Mouse (Mus musculus): ENCODE results near the gene Nat8f4.
A peak's percentile ranks its signal among the peaks of the same experiment; 100 is the strongest.
"Not testable (repeated sequence)": the region's sequence is repeated elsewhere in the genome, so short reads cannot be mapped to it uniquely, and the experiment has no call there.

Nat8f4 gene

GRCm38 (mm10) chr6:85915539-85916513, 11.1 kb upstream of the Nat8f4 start, which contains the start of gene Nat8f1:
Gene Nat8f1, minus strand, starts transcription at chr6:85915687.
- not testable (repeated sequence) for H3K36me3 ChIP-seq (ENCODE audit: control insufficient read depth, insufficient read depth, low read length, poor library complexity, severe bottlenecking); H3K27me3 ChIP-seq (ENCODE audit: control insufficient read depth, insufficient read depth, low read length, poor library complexity, severe bottlenecking)
- peak; percentile 88 for DNase-seq (ENCODE audit: low read depth, low spot score)

DNA sequence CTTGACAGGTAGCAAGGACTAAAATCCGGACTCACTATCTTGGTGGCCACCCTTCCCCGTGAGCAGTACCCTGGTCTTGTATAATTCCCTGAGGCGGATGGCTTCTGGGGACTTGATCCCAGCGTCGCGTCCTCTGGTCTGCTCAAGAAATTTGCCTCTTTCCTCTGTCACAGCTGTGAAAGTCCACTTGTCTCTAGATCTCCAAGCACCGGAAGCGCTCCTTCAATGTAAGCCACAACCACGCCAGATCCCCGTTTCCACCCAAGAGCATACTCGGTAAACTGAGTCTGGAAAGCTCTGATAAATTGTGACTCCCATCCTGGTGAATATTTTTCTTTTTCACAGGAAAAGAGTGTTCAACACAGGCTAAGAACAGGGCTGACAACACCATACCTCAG, 10.5 kb upstream of the Nat8f4 start:
- DNase-seq (ENCODE audit: low read depth, low spot score) = peak; percentile 15
- Histone ChIP-seq H3K36me3 (ENCODE audit: control insufficient read depth, insufficient read depth, low read length, poor library complexity, severe bottlenecking) (no peaks in the 10 kb centered on the region; the same call in 1 of the 2 replicates), H3K27me3 (ENCODE audit: control insufficient read depth, insufficient read depth, low read length, poor library complexity, severe bottlenecking) (no peaks in the 10 kb centered on the region)

- DNase-seq (ENCODE audit: low read depth, low spot score) = no peak
- Histone ChIP-seq H3K27me3 (ENCODE audit: control insufficient read depth, insufficient read depth, low read length, poor library complexity, severe bottlenecking) (no peaks in the 10 kb centered on the region), H3K36me3 (ENCODE audit: control insufficient read depth, insufficient read depth, low read length, poor library complexity, severe bottlenecking) (no peaks in the 10 kb centered on the region; the same call in 1 of the 2 replicates)
Measured at GRCm38 (mm10) chr6:85911587-85911986, 6.9 kb upstream of the Nat8f4 start, which contains the start of gene Tprkb. Gene Tprkb, plus strand, starts transcription at chr6:85911865.

- DNase-seq (ENCODE audit: low read depth, low spot score) = no peak
- Histone ChIP-seq H3K36me3 (ENCODE audit: control insufficient read depth, insufficient read depth, low read length, poor library complexity, severe bottlenecking) (no peaks in the 10 kb centered on the region; the same call in 1 of the 2 replicates), H3K27me3 (ENCODE audit: control insufficient read depth, insufficient read depth, low read length, poor library complexity, severe bottlenecking) (no peaks in the 10 kb centered on the region)
Measured at GRCm38 (mm10) chr6:85909704-85910103, 5.0 kb upstream of the Nat8f4 start.

GRCm38 (mm10) chr6:85908341-85908740, 3.7 kb upstream of the Nat8f4 start:
- no peaks in the 10 kb centered on the region for H3K27me3 ChIP-seq (ENCODE audit: control insufficient read depth, insufficient read depth, low read length, poor library complexity, severe bottlenecking)
- H3K36me3 ChIP-seq (ENCODE audit: control insufficient read depth, insufficient read depth, low read length, poor library complexity, severe bottlenecking) = no peaks in the 10 kb centered on the region; the same call in 1 of the 2 replicates
- DNase-seq (ENCODE audit: low read depth, low spot score) = no peak

DNA sequence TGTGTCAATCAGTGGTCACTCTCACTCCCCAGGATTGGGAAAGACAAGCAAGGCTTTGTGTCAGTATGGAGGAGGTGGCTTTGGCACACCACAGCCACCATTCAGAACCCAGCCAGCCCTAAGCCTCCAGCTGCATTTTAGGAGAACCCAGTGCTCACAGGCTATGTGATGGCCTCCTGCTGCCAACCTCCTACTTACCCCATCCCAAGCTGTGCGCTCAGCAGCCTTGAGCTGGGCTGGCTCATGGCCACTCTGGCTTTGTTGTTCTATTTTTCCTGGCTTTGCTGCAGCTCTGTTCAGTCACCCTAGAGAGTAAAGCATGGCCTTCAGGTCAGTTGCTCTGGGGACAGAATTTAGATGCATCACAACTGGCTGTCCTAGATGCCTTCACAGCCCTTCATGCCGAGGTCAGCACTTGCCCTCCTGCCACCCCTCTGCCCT, 2.2 kb upstream of the Nat8f4 start:
- not testable (repeated sequence) for DNase-seq (ENCODE audit: low read depth, low spot score); H3K27me3 ChIP-seq (ENCODE audit: control insufficient read depth, insufficient read depth, low read length, poor library complexity, severe bottlenecking); H3K36me3 ChIP-seq (ENCODE audit: control insufficient read depth, insufficient read depth, low read length, poor library complexity, severe bottlenecking)

- Histone ChIP-seq H3K36me3 (ENCODE audit: control insufficient read depth, insufficient read depth, low read length, poor library complexity, severe bottlenecking) (no peaks in the 10 kb centered on the region), H3K27me3 (ENCODE audit: control insufficient read depth, insufficient read depth, low read length, poor library complexity, severe bottlenecking) (no peaks in the 10 kb centered on the region)
- no peak for DNase-seq (ENCODE audit: low read depth, low spot score)
Measured at GRCm38 (mm10) chr6:85902303-85902702, 2.4 kb downstream of the Nat8f4 start.

- DNase-seq (ENCODE audit: low read depth, low spot score); H3K36me3 ChIP-seq (ENCODE audit: control insufficient read depth, insufficient read depth, low read length, poor library complexity, severe bottlenecking); H3K27me3 ChIP-seq (ENCODE audit: control insufficient read depth, insufficient read depth, low read length, poor library complexity, severe bottlenecking): not testable (repeated sequence)
Measured at GRCm38 (mm10) chr6:85898596-85899475, 5.8 kb downstream of the Nat8f4 start.

GRCm38 (mm10) chr6:85895061-85895648, 9.5 kb downstream of the Nat8f4 start:
- DNase-seq (ENCODE audit: low read depth, low spot score); H3K27me3 ChIP-seq (ENCODE audit: control insufficient read depth, insufficient read depth, low read length, poor library complexity, severe bottlenecking); H3K36me3 ChIP-seq (ENCODE audit: control insufficient read depth, insufficient read depth, low read length, poor library complexity, severe bottlenecking): not testable (repeated sequence)

DNA sequence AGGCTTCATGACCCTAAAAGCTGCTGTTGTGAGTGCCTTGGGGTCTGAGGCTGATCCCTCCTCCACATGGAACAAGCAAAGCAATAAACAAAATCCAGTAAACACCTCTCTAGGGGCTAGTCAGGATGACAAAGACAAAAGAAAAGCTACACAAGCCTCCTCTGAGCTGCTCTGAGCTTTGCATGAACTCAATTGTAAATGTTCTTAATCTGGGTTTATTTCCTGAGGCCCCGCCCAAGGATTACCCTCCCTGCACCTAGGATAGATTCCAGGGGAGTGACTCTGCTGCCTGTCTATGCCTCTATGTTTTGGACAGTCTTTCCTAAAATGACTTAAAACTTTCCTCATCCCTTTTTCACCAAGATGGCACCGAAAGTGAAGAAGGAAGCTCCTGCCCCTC, 15.7 kb downstream of the Nat8f4 start:
- H3K27me3 ChIP-seq (ENCODE audit: control insufficient read depth, insufficient read depth, low read length, poor library complexity, severe bottlenecking) = no peaks in the 10 kb centered on the region
- no peak for DNase-seq (ENCODE audit: low read depth, low spot score)
- H3K36me3 ChIP-seq (ENCODE audit: control insufficient read depth, insufficient read depth, low read length, poor library complexity, severe bottlenecking) = no peaks in the 10 kb centered on the region

GRCm38 (mm10) chr6:85884311-85884710, 20.4 kb downstream of the Nat8f4 start:
- no peak for DNase-seq (ENCODE audit: low read depth, low spot score)
- Histone ChIP-seq H3K27me3 (ENCODE audit: control insufficient read depth, insufficient read depth, low read length, poor library complexity, severe bottlenecking) (no peaks in the 10 kb centered on the region), H3K36me3 (ENCODE audit: control insufficient read depth, insufficient read depth, low read length, poor library complexity, severe bottlenecking) (no peaks in the 10 kb centered on the region)

DNA sequence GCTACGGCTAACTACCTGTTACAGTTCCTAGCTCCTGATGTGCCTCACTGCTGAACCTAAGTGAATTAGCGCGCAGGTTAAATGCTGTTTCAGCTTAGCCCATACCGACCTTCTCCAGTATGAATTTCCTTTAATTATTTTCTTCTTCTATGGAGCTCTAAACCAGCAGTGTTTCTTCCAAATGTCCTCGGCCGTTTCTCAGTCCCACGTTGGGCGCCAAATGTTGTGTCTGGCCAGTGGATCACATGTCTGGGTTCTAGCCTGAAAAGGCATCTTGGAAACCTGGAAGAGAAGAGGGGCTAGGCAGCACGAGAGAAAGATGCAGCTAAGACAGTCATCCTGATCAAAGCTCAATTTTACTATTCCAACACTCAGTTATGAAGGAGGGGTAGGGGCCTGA, 21.4 kb downstream of the Nat8f4 start:
- DNase-seq (ENCODE audit: low read depth, low spot score); H3K27me3 ChIP-seq (ENCODE audit: control insufficient read depth, insufficient read depth, low read length, poor library complexity, severe bottlenecking); H3K36me3 ChIP-seq (ENCODE audit: control insufficient read depth, insufficient read depth, low read length, poor library complexity, severe bottlenecking): not testable (repeated sequence)

DNA sequence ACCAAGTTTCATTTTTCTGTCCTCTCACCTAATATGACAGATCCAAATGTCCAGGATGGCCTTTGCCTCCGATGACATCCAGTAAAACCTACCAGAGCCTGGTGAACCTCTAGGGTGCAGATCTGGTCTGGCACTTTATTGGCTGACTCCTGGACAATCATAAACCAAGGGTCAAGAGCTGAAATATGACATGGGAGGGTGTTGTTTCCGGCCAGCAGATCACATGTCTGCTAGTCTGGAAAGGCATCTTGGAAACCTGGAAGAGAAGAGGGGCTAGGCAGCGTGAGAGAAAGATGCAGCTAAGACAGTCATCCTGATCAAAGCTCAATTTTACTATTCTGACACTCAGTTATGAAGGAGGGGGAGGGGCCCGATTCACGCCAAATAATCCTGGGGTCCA, 35.7 kb downstream of the Nat8f4 start, which contains the start of gene Nat8f2:
Gene Nat8f2 (minus strand): TSS at position 153 of the 400 bp plus-strand sequence.
- H3K27me3 ChIP-seq (ENCODE audit: control insufficient read depth, insufficient read depth, low read length, poor library complexity, severe bottlenecking); H3K36me3 ChIP-seq (ENCODE audit: control insufficient read depth, insufficient read depth, low read length, poor library complexity, severe bottlenecking): not testable (repeated sequence)

More for the DNA sequence above, 35.7 kb downstream of the Nat8f4 start, which contains the start of gene Nat8f2:
- DNase-seq (ENCODE audit: low read depth, low spot score) = not testable (repeated sequence)

All from splenic B cell, adult 2 months (primary cell).